Mouse (Mus musculus) limb, embryonic 14.5 days (tissue): ENCODE results near the gene Armc5. TPM values are rescaled to one million over a fixed set of nuclear protein-coding genes. Genes with fewer than 3 reads are reported as not detected.

Experiments used
- ATAC-seq: fragments of 200-750 bp; cut with Nextera tagmentation; 2 replicates; pipeline ENCODE4 v1.8.0; 2017; ENCODE audit warnings: low read depth, moderate number of reproducible peaks, moderate TSS enrichment; ENCODE audit not compliant: low FRiP score
- DNase-seq: peaks from one replicate; pipeline ENCODE4 v3.0.0-alpha.2; 2015; ENCODE audit warnings: low spot score
- H3K27ac ChIP-seq: fragments of 300-500 bp; sonication (generic); replicated peaks from 2 replicates; pipeline ENCODE4 v1.5.1; 2014; ENCODE audit warnings: low read depth, mild to moderate bottlenecking, low read length, moderate library complexity, mixed read lengths
- H3K27me3 ChIP-seq: fragments of 300-500 bp; sonication (generic); 2 replicates; pipeline ENCODE4 v1.6.1; 2014; ENCODE audit warnings: low read length, mixed read lengths; ENCODE audit not compliant: control insufficient read depth, insufficient read depth
- H3K36me3 ChIP-seq: fragments of 300-500 bp; sonication (generic); 2 replicates; pipeline ENCODE4 v1.6.1; 2014; ENCODE audit warnings: mild to moderate bottlenecking, low read length, moderate library complexity, mixed read lengths; ENCODE audit not compliant: control insufficient read depth, insufficient read depth
- H3K4me1 ChIP-seq: fragments of 300-500 bp; sonication (generic); 2 replicates; pipeline ENCODE4 v1.6.1; 2014; ENCODE audit warnings: antibody characterized with exemption, low read length, mixed read lengths; ENCODE audit not compliant: control insufficient read depth, insufficient read depth
- H3K4me2 ChIP-seq: fragments of 300-500 bp; sonication (generic); replicated peaks from 2 replicates; pipeline ENCODE4 v1.6.1; 2014; ENCODE audit warnings: low read depth, mild to moderate bottlenecking, low read length, moderate library complexity; ENCODE audit not compliant: severe bottlenecking
- H3K4me3 ChIP-seq: fragments of 300-500 bp; sonication (generic); replicated peaks from 2 replicates; pipeline ENCODE4 v1.5.1; 2014; ENCODE audit warnings: low read length
- H3K9ac ChIP-seq: fragments of 300-500 bp; sonication (generic); 2 replicates; pipeline ENCODE4 v1.6.1; 2014; ENCODE audit warnings: mild to moderate bottlenecking, low read depth, low read length, moderate library complexity; ENCODE audit not compliant: severe bottlenecking
- H3K9me3 ChIP-seq: fragments of 300-500 bp; sonication (generic); 2 replicates; pipeline ENCODE4 v1.6.1; 2016; ENCODE audit warnings: low read length; ENCODE audit not compliant: control insufficient read depth
- POLR2A ChIP-seq: fragments of 200-500 bp; IDR thresholded peaks from 2 replicates; pipeline ENCODE4 v1.8.0; 2012; ENCODE audit warnings: inconsistent platforms, mild to moderate bottlenecking, moderate library complexity, borderline replicate concordance; ENCODE audit not compliant: insufficient read depth, insufficient read length; ENCODE audit errors: extremely low read depth
- WGBS: fragments of 180-500 bp; shearing (Covaris S2); extraction: QIAGEN DNeasy Blood & Tissue Kit; methylation state at CpG from one replicate; pipeline ENCODE4 v1.1.7; 2014; 5-methylcytosine and 5-hydroxymethylcytosine counted together
- polyA plus RNA-seq, 2 experiments: library from polyadenylated mRNA; depleted of rRNA in 1 of 2; stranded (reverse) in 1 of 2; unstranded in 1 of 2; fragments of >200 nt; fragmentation: Nextera tagmentation in 1 of 2; extraction: Ambion mirVana in 1 of 2; gene quantifications; 2 replicates each; pipeline versions ENCODE4 v1.2.1 to v1.2.3; 2012 to 2014

Gene Armc5
- polyA plus RNA-seq, 2 experiments, result 14.5 to 21.2 TPM

DNA sequence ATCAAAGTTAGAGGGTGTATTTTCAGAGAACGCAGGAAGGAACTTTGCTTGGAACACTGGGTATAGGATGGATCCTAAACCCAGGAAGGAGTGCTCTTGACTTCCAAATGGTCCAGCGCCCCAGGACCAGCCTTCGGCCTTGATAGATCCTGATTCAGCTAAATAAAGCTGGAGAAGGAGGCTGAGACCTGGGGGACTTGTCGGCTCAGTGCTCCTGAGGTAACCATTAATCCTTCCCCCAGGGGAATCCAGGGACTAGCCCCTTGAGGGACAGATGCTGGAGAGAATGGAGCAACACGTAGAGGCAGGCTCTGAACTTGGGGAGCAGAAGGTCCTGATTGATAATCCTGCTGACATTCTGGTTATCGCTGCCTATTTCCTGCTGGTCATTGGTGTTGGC is 28.3 kb downstream of the Armc5 start, which contains the start of gene Slc5a2:
Gene Slc5a2, plus strand, starts transcription at position 247 of the 400 bp plus-strand sequence.
- Histone ChIP-seq H3K36me3 (peaks cover 3% of the 10 kb centered on the region; the same call in 1 of the 2 replicates), H3K4me3 (no peak within 1 kb of the TSS), H3K4me2 (no peak within 1 kb of the TSS), H3K9ac (no peak within 1 kb of the TSS), H3K27ac (no peak within 1 kb of the TSS), H3K27me3 (no peaks in the 10 kb centered on the region), H3K9me3 (no peaks in the 10 kb centered on the region), H3K4me1 (no peaks in the 10 kb centered on the region)
- TF ChIP-seq POLR2A, result no peak
- no peak for DNase-seq
- no peak for ATAC-seq
- 83% methylated on average over 6 of the region's 6 CpGs for WGBS

DNA sequence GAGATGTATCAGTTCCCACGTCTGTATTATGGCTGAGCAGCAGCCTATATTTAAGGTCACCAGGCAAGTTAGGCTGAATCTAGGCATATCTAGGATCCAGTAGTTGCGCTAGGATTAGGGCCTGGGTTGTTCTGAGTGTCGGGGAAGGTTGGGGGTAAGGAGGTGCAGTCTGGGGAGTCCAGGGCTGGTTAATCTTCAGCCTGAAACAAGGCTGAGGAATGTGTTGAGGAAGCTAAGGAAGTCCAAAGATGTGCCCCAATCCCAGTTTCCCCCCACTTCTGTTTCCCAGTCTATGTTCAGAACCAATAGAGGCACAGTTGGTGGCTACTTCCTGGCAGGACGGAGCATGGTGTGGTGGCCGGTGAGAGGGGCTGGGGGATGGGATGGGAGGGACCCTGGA is 28.9 kb downstream of the Armc5 start:
- Histone ChIP-seq H3K4me3 (no peak overlapping the region), H3K27ac (no peak overlapping the region), H3K4me1 (no peaks in the 10 kb centered on the region), H3K9ac (no peak overlapping the region), H3K4me2 (no peak overlapping the region), H3K9me3 (no peaks in the 10 kb centered on the region), H3K27me3 (no peaks in the 10 kb centered on the region), H3K36me3 (peaks cover 8% of the 10 kb centered on the region)
- ATAC-seq, result no peak
- DNase-seq, result no peak
- no peak for TF ChIP-seq POLR2A
- WGBS, result 82% methylated on average over 5 of the region's 5 CpGs

DNA sequence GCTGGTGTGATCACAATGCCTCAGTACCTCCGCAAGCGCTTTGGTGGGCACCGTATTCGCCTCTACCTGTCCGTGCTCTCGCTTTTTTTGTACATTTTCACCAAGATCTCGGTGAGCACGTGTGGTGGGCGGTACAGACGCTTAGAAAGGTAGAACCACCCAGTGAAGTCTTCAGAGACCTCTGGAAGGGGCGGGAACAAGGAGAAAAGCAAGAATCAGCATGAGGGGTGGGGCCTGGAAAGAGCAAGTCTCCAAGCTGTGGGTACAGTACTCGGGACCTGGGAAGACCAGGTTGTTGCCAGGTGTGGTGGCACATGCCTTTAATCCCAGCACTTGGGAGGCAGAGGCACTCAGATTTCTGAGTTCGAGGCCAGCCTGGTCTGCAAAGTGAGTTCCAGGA is 30.2 kb downstream of the Armc5 start:
- WGBS, result 58% methylated on average over 13 of the region's 13 CpGs
- no peak overlapping the region for H3K9ac ChIP-seq
- no peak overlapping the region for H3K4me2 ChIP-seq
- no peak overlapping the region for H3K27ac ChIP-seq
- no peak overlapping the region for H3K4me3 ChIP-seq
- ATAC-seq, result no peak
- peaks cover 21% of the 10 kb centered on the region for H3K36me3 ChIP-seq
- DNase-seq, result no peak
- H3K27me3 ChIP-seq, result no peaks in the 10 kb centered on the region
- H3K4me1 ChIP-seq, result no peaks in the 10 kb centered on the region
- TF ChIP-seq POLR2A, result no peak
- no peaks in the 10 kb centered on the region for H3K9me3 ChIP-seq

DNA sequence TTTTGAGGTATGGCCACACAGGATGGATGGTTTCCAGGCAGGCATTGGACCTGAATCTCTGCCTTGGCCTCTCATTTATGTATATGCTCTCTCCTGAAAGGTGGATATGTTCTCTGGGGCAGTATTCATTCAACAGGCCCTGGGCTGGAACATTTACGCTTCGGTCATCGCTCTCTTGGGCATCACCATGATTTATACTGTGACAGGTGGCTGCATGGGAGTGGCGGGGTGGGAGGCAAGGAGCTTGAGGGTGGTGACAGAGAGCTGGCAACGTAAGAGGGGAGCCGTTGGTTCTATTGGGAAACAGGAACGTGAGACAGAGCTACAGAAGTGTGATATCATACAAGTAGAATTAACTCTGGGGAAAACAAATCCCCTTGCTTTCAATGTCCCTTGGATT is 30.7 kb downstream of the Armc5 start:
- 71% methylated on average over 7 of the region's 7 CpGs for WGBS
- H3K27me3 ChIP-seq, result no peaks in the 10 kb centered on the region
- no peaks in the 10 kb centered on the region for H3K4me1 ChIP-seq
- no peak overlapping the region for H3K27ac ChIP-seq
- no peak overlapping the region for H3K4me3 ChIP-seq
- no peak overlapping the region for H3K9ac ChIP-seq
- no peaks in the 10 kb centered on the region for H3K9me3 ChIP-seq
- peaks cover 23% of the 10 kb centered on the region for H3K36me3 ChIP-seq
- no peak for TF ChIP-seq POLR2A
- ATAC-seq (no peak), DNase-seq (no peak)
- H3K4me2 ChIP-seq, result no peak overlapping the region

DNA sequence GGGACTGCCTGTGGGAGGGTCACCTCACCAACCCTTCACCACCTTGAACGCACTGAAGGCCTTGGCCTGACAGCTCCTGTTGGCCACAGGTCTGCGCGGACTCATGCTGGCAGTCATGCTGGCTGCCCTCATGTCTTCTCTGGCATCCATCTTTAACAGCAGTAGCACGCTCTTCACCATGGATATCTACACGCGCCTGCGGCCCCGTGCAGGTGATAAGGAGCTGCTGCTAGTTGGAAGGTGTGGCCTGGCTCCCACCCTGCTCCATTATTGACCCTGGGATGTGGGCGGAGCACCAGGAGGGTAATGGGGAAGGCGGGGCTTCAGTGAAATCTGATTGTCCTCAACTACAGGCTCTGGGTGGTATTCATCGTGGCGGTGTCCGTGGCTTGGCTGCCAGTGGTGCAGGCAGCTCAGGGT is 33.3 kb downstream of the Armc5 start:
- Histone ChIP-seq H3K4me2 (no peak overlapping the region), H3K36me3 (peaks cover 48% of the 10 kb centered on the region), H3K27ac (no peak overlapping the region), H3K9me3 (no peaks in the 10 kb centered on the region), H3K4me3 (no peak overlapping the region), H3K9ac (no peak overlapping the region), H3K27me3 (no peaks in the 10 kb centered on the region), H3K4me1 (no peaks in the 10 kb centered on the region)
- TF ChIP-seq POLR2A, result no peak
- DNase-seq (no peak), ATAC-seq (no peak)
- WGBS, result 48% methylated on average over 13 of the region's 13 CpGs

DNA sequence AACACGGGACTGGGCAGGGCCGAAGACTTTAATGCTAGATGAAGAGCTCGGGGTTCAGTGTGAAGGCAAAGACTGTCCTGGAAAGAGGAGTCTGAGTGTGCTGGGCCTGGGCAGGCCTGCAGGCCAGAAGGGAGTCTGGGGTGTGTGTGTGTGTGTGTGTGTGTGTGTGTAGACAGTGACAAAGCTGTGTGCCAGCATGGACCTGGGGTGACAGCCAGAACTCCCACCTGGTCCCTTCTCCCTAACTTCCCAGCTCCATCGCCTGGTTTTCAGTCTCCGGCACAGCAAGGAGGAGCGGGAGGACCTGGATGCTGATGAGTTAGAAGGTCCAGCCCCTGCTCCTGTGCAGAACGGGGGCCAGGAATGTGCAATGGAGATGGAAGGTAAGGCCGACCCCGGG is 34.4 kb downstream of the Armc5 start:
- no peak overlapping the region for H3K4me3 ChIP-seq
- 95% methylated on average over 9 of the region's 9 CpGs for WGBS
- H3K4me2 ChIP-seq, result no peak overlapping the region
- H3K27me3 ChIP-seq, result no peaks in the 10 kb centered on the region
- no peaks in the 10 kb centered on the region for H3K4me1 ChIP-seq
- no peak for TF ChIP-seq POLR2A
- no peak for DNase-seq
- no peak overlapping the region for H3K9ac ChIP-seq
- no peak for ATAC-seq
- no peaks in the 10 kb centered on the region for H3K9me3 ChIP-seq
- no peak overlapping the region for H3K27ac ChIP-seq
- peaks cover 59% of the 10 kb centered on the region for H3K36me3 ChIP-seq
